ENCODE assay signal across 1 mouse cellular context in the genomic region with DNA sequence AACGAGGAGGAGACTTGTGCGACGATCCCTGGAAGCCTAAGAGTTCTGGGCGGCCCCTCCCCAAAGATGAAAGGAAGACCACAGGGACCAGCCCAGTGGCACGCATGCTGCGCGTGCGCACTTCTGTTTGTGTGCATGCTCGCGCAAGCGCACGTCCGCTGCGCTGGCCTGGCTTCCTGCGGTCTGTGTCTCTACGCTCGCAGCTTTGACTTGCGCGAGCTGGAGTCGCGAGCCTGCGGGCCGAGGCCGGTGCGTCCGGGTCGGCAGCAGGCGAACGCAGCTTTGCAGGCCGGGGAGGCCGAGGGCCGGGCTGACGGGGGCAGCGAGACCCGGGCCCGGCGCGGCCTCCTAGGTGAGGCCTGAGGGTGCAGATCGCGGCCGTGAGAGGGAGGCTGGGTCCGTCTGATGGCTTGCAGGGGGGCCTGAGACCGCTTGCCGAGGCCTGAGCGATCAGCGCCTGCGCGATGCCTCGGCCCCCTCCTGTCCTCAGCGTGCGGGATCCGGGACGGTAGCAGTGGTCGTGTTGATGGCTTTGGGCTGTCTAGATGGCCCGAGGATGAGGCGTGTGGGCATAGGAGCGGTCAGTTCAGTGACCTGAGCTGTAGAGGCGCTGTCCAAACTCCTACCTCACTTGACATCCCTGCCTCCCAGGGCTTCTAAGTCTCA.
TF ChIP-seq lines count a peak whose summit lies in the region.

Gene Zfp12, plus strand, starts transcription at position 136 of the 666 bp plus-strand sequence.

TF ChIP-seq in CH12.LX, 34 proteins besides CTCF, POLR2A, EP300 and RAD21 (continued from another document):
- TF ChIP-seq JUND (conservative IDR thresholded peaks at IDR 0.05; ENCODE audit: low read depth, low read length) (no peak), MAFK (IDR thresholded peaks at IDR 0.05; ENCODE audit: insufficient replicate concordance, low read length) (no peak), NELFE (IDR thresholded peaks at IDR 0.05; ENCODE audit: low read depth, low read length) (peak; percentile 95), MAZ (IDR thresholded peaks at IDR 0.05; ENCODE audit: low read depth, low read length) (peak; percentile 35), E2F4 (IDR thresholded peaks at IDR 0.05; ENCODE audit: insufficient replicate concordance, low read depth, low read length) (no peak), ZNF384 (IDR thresholded peaks at IDR 0.05; ENCODE audit: low read depth, low read length) (no peak), ELF1 (IDR thresholded peaks at IDR 0.05; ENCODE audit: low read depth, low read length) (peak; percentile 76), NRF1 (IDR thresholded peaks at IDR 0.05; ENCODE audit: low read depth, low read length) (peak; percentile 94), USF2 (conservative IDR thresholded peaks at IDR 0.05; ENCODE audit: low read depth, low read length) (no peak), CHD1 (IDR thresholded peaks at IDR 0.05; ENCODE audit: low read depth, low read length) (0 out of 2 replicates have a peak, but pooled peaks have one; percentile 50), PAX5 (IDR thresholded peaks at IDR 0.05; ENCODE audit: low read length) (no peak), TBP (conservative IDR thresholded peaks at IDR 0.05; ENCODE audit: low read depth, low read length) (peak; percentile 56), SIN3A (IDR thresholded peaks at IDR 0.05; ENCODE audit: low read length) (peak; percentile 79), CHD2 (IDR thresholded peaks at IDR 0.05; ENCODE audit: low read length) (peak; percentile 23; the same call in 1 of the 2 replicates), RCOR1 (conservative IDR thresholded peaks at IDR 0.05; ENCODE audit: low read depth, low read length) (peak; percentile 74; the same call in 1 of the 2 replicates), ZC3H11A (IDR thresholded peaks at IDR 0.05; ENCODE audit: low read depth, low read length) (no peak), TCF12 (IDR thresholded peaks at IDR 0.05; ENCODE audit: low read depth, low read length) (peak; percentile 90), MEF2A (IDR thresholded peaks at IDR 0.05; ENCODE audit: borderline replicate concordance, low read depth, low read length) (no peak), MYC (IDR thresholded peaks at IDR 0.05; ENCODE audit: low read depth, low read length) (peak; percentile 7; the same call in 1 of the 2 replicates), ZMIZ1 (IDR thresholded peaks at IDR 0.05; ENCODE audit: low read depth, low read length) (peak; percentile 85), USF1 (IDR thresholded peaks at IDR 0.05; ENCODE audit: low read depth, low read length) (no peak), ETS1 (conservative IDR thresholded peaks at IDR 0.05; ENCODE audit: low read depth, low read length) (no peak)
